10 mouse cellular contexts compared by ENCODE assay signal in genomic region chr2:101684421-101684820, GRCm38 (mm10). TPM values are rescaled to one million over a fixed set of nuclear protein-coding genes. Genes with fewer than 3 reads are reported as not detected.
DNase-seq lines count a peak whose midpoint lies in the region.
"Had no signal": no experiment of that assay in that cellular context is flagged by ENCODE, and none has a peak within 500 bp of the region (broad histone marks: within the 10 kb centered on the region; RNA-seq: fewer than 3 reads in every experiment).

No protein-coding gene starts in this region.

- DNase-seq in adrenal gland, postnatal 14 days, result peak; percentile 31
- DNase-seq in adrenal gland, adult 18-20 months (ENCODE audit: low spot score in 2 of 2), result no peak
- DNase-seq in kidney, adult 8-10 months, result peak; percentile 63 to 84
- DNase-seq in kidney, postnatal 14 days, result no peak
- DNase-seq in adrenal gland, postnatal 25 days, result peak; percentile 12
- DNase-seq in gastrocnemius, adult 8-10 months (ENCODE audit: low spot score in 2 of 2), result peak; percentile 21 to 53
- DNase-seq in spleen, adult 12 weeks (ENCODE audit: low spot score), result no peak
- DNase-seq in urinary bladder, postnatal 14 days (ENCODE audit: low spot score), result no peak
- DNase-seq: lung, postnatal 10 days had no signal

RNA-seq across cellular contexts. Expression of gene Traf6, which starts 6.2 kb away (rescaled TPM):
- total RNA-seq in adrenal gland, postnatal 14 days (2021), result 16.1 and 17.0 TPM in 2 replicates
- total RNA-seq in adrenal gland, adult 18-20 months (2021), result 10 to 100 TPM; 21.0 to 22.9 TPM
- 18.7 and 20.0 TPM in 2 replicates for total RNA-seq in adrenal gland, postnatal 25 days (2021)
- total RNA-seq in gastrocnemius, adult 8-10 months (2022), result 10 to 100 TPM in 3 of 4 experiments, 1 to 10 TPM in 1; 9.4 to 13.3 (median 10.7) TPM

RNA-seq across cellular contexts. Expression of gene B230118H07Rik, which starts 35.1 kb away (rescaled TPM):
- 31.8 and 32.7 TPM in 2 replicates for total RNA-seq in adrenal gland, postnatal 14 days (2021)
- total RNA-seq in adrenal gland, adult 18-20 months (2021), result 10 to 100 TPM; 24.7 to 28.4 TPM
- total RNA-seq in adrenal gland, postnatal 25 days (2021), result 28.3 and 30.4 TPM in 2 replicates
- 100 to 1,000 TPM in 2 of 4 experiments, 10 to 100 TPM in 2; 80.6 to 111 (median 96.6) TPM for total RNA-seq in gastrocnemius, adult 8-10 months (2022)

RNA-seq across cellular contexts. Expression of gene Rag1, which starts 35.1 kb away (rescaled TPM):
- total RNA-seq in adrenal gland, postnatal 14 days (2021), result 0.19 and 1.9 TPM in 2 replicates
- not detected for total RNA-seq in adrenal gland, adult 18-20 months (2021)
- not detected in 2 replicates for total RNA-seq in adrenal gland, postnatal 25 days (2021)
- total RNA-seq in gastrocnemius, adult 8-10 months (2022), result not detected

RNA-seq across cellular contexts. Expression of gene Rag2, which starts 59.9 kb away (rescaled TPM):
- total RNA-seq in adrenal gland, postnatal 14 days (2021), result 0.48 TPM in 1 of 2 replicates, not detected in the other
- total RNA-seq in adrenal gland, adult 18-20 months (2021), result not detected
- not detected in 2 replicates for total RNA-seq in adrenal gland, postnatal 25 days (2021)
- total RNA-seq in gastrocnemius, adult 8-10 months (2022), result not detected
- total RNA-seq: layer of hippocampus, adult 18-20 months had no signal

Comparison
In these comparisons a context has a peak if more than half of its experiments do, and no peak if none do; other contexts are left out.
1. DNase-seq: peak in adrenal gland, postnatal 14 days (single experiment), kidney, adult 8-10 months (2 of 2), adrenal gland, postnatal 25 days (single experiment) and gastrocnemius, adult 8-10 months (2 of 2); none in adrenal gland, adult 18-20 months (0 of 2), kidney, postnatal 14 days (single experiment), spleen, adult 12 weeks (single experiment) and urinary bladder, postnatal 14 days (single experiment).